Mouse (Mus musculus) CH12.LX (cell line): Measurements from ENCODE around the gene Srf. TPM values are rescaled to one million over a fixed set of nuclear protein-coding genes. Genes with fewer than 3 reads are reported as not detected.
A peak's percentile ranks its signal among the peaks of the same experiment; 100 is the strongest.

Source experiments
- DNase-seq: peaks from one replicate; pipeline ENCODE4 v3.0.0-alpha.2; 2013; ENCODE audit errors: extremely low read depth
- H3K27ac ChIP-seq: 2 replicates; pipeline ENCODE4 v1.5.1; 2012; ENCODE audit warnings: low read depth, mild to moderate bottlenecking, control low read depth, moderate library complexity; ENCODE audit not compliant: insufficient read depth
- H3K27me3 ChIP-seq: replicated peaks from 2 replicates; pipeline ENCODE3; 2012; ENCODE audit warnings: inconsistent platforms
- H3K36me3 ChIP-seq, 2 experiments: replicated peaks in 1 of 2; 2 replicates each; pipeline versions ENCODE3 to v1.6.1; 2012; ENCODE audit warnings: inconsistent platforms in 1 of 2, low read length in 1 of 2, mild to moderate bottlenecking in 1 of 2, mixed read lengths in 1 of 2, moderate library complexity in 1 of 2; ENCODE audit not compliant: control insufficient read depth in 1 of 2, insufficient read depth in 1 of 2
- H3K4me1 ChIP-seq, 2 experiments: 2 replicates each; pipeline ENCODE4 v1.6.1; 2012; ENCODE audit warnings: inconsistent platforms in 1 of 2, moderate library complexity in 1 of 2; ENCODE audit not compliant: insufficient read depth in 2 of 2, control insufficient read depth in 1 of 2
- H3K4me2 ChIP-seq: 2 replicates; pipeline ENCODE4 v1.6.1; 2012; ENCODE audit warnings: low read depth, mild to moderate bottlenecking, control low read depth; ENCODE audit not compliant: poor library complexity, insufficient read depth, severe bottlenecking
- H3K4me3 ChIP-seq, 3 experiments: fragments of 150-350 bp in 1 of 3; sonication (generic) in 1 of 3; replicated peaks in 1 of 3; 2 replicates each; pipeline versions ENCODE3 to v1.5.1; 2011 to 2012; ENCODE audit warnings: low read depth in 2 of 3, low read length in 2 of 3, mild to moderate bottlenecking in 2 of 3, moderate library complexity in 2 of 3, control low read depth in 1 of 3, improper control_type of control experiment in 1 of 3, inconsistent platforms in 1 of 3, mixed read lengths in 1 of 3; ENCODE audit not compliant: poor library complexity in 1 of 3
- H3K79me2 ChIP-seq: replicated peaks from 2 replicates; pipeline ENCODE4 v1.6.1; 2012; ENCODE audit warnings: mild to moderate bottlenecking, moderate library complexity; ENCODE audit not compliant: control insufficient read depth, poor library complexity, insufficient read depth, severe bottlenecking; ENCODE audit errors: extremely low read depth
- H3K9ac ChIP-seq: 2 replicates; pipeline ENCODE4 v1.6.1; 2012; ENCODE audit warnings: low read depth, mild to moderate bottlenecking, control low read depth, moderate library complexity; ENCODE audit not compliant: insufficient read depth
- H3K9me3 ChIP-seq: replicated peaks from 2 replicates; pipeline ENCODE3; 2012; ENCODE audit warnings: low read length, inconsistent platforms, mixed read lengths
- CTCF ChIP-seq, 2 experiments: IDR thresholded peaks in 1 of 2; conservative IDR thresholded peaks in 1 of 2; 2 replicates each; pipeline ENCODE4 v1.5.1; 2011 to 2012; ENCODE audit warnings: low read depth in 2 of 2, low read length in 2 of 2, improper control_type of control experiment in 1 of 2, inconsistent platforms in 1 of 2, mild to moderate bottlenecking in 1 of 2, moderate library complexity in 1 of 2
- GABPA ChIP-seq: IDR thresholded peaks from 2 replicates; pipeline ENCODE4 v1.6.1; 2012; ENCODE audit warnings: low read depth, low read length, improper control_type of control experiment, inconsistent platforms; ENCODE audit not compliant: insufficient replicate concordance
- MEF2A ChIP-seq: IDR thresholded peaks from 2 replicates; pipeline ENCODE4 v1.6.1; 2014; ENCODE audit warnings: low read depth, mild to moderate bottlenecking, inconsistent platforms, low read length, improper control_type of control experiment, borderline replicate concordance
- MYC ChIP-seq: IDR thresholded peaks from 2 replicates; pipeline ENCODE4 v1.6.1; 2011; ENCODE audit warnings: low read depth, mild to moderate bottlenecking, improper control_type of control experiment, low read length
- NRF1 ChIP-seq: IDR thresholded peaks from 2 replicates; pipeline ENCODE4 v1.6.1; 2014; ENCODE audit warnings: low read depth, mild to moderate bottlenecking, inconsistent platforms, low read length, improper control_type of control experiment, moderate library complexity
- RAD21 ChIP-seq: IDR thresholded peaks from 2 replicates; pipeline ENCODE4 v1.6.1; 2011; ENCODE audit warnings: low read depth, mild to moderate bottlenecking, low read length, improper control_type of control experiment, moderate library complexity
- SMC3 ChIP-seq: IDR thresholded peaks from 2 replicates; pipeline ENCODE4 v1.6.1; 2011; ENCODE audit warnings: low read depth, low read length, improper control_type of control experiment
- USF1 ChIP-seq: IDR thresholded peaks from 2 replicates; pipeline ENCODE4 v1.6.1; 2014; ENCODE audit warnings: low read depth, mild to moderate bottlenecking, inconsistent platforms, low read length, improper control_type of control experiment
- ZC3H11A ChIP-seq: IDR thresholded peaks from 2 replicates; pipeline ENCODE4 v1.6.1; 2012; ENCODE audit warnings: low read depth, mild to moderate bottlenecking, inconsistent platforms, low read length, improper control_type of control experiment
- dilution Hi-C: fragments of 300-500 bp; cut with MboI; formaldehyde crosslinking; loops from 2 replicates; pipeline ENCODE4 v1.14.3; 2020; ENCODE audit warnings: low sequenced_read_pairs; ENCODE audit not compliant: extremely low pct_unique_long_range_greater_than_20kb, extremely low pct_ligation_motif_present
- in situ Hi-C: fragments of 300-500 bp; cut with MboI; formaldehyde crosslinking; loops from 3 replicates; pipeline ENCODE4 v1.14.3; 2019; ENCODE audit warnings: low sequenced_read_pairs, low pct_ligation_motif_present, low pct_unique_long_range_greater_than_20kb, mixed read lengths
- polyA plus RNA-seq: library from polyadenylated mRNA; unstranded; fragments of >175 nt; gene quantifications from 2 replicates; pipeline ENCODE4 v1.2.1, GENCODE M21; 2012; ENCODE audit warnings: low read depth; ENCODE audit not compliant: insufficient read length
- total RNA-seq, 2 experiments: library from RNA; depleted of rRNA; stranded (reverse); fragments of 300-350 nt in 1 of 2; fragments of >200 nt in 1 of 2; gene quantifications; 2 replicates each; pipeline ENCODE4 v1.2.3; 2012 to 2014

Gene Srf
- total and polyA plus RNA-seq, 3 experiments: 38.2 to 81.6 (median 54.5) TPM

DNA sequence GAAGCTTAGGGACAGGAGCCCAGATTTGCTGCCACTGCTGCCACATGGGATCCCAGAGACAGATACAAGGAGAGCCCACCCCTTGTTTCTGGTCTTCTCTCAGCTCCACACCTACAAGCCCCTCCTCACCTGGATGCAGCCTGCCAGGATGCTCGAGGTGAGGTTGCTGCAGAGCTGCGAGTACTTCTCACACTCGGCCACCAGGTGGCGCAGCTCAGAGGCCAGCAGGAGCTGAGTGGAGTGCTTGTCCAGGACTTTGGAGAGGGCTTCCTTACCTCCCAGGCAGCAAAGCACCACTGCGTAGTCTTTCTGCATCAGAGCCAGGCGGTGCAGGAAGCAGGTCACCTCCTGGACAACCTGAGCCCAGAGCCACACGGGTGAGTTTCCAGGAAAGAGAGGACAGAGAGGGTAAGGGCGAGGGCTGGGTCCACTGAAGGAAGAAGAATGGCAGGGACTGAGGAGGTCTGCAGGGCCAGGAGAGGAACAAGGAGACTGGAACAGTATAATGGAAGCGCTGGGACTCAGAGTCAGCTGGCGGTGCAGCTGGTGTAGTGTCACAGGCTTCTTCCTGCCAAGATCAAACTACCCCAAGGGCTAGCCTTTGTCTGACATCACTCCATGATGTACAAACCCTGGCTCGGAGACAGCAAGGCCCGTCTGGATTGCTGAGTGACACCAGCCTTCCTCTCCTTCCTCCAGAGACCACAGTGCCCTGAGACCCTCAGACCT, 30.2 kb downstream of the Srf start:
- no peaks in the 10 kb centered on the region for H3K9me3 ChIP-seq
- no peaks in the 10 kb centered on the region for H3K79me2 ChIP-seq
- H3K27ac ChIP-seq: no peak overlapping the region
- no peaks in the 10 kb centered on the region for H3K36me3 ChIP-seq
- no peak overlapping the region for H3K4me3 ChIP-seq
- no peak overlapping the region for H3K4me2 ChIP-seq
- TF ChIP-seq RAD21: peak; percentile 61
- TF ChIP-seq SMC3: peak; percentile 94
- TF ChIP-seq CTCF (conservative IDR thresholded peaks at IDR 0.05 in 1 of 2, IDR thresholded peaks at IDR 0.05 in 1 of 2; ENCODE audit: low read depth in 2 of 2, low read length in 2 of 2): peak; percentile 65 to 89; a peak in 3 of 4 replicates
- no peak for TF ChIP-seq GABPA
- TF ChIP-seq ZC3H11A: 0 out of 2 replicates have a peak, but pooled peaks have one; percentile 10
- in situ Hi-C loops (no loop called here), dilution Hi-C loops (no loop called here)
- peaks cover 2% of the 10 kb centered on the region for H3K27me3 ChIP-seq
- no peak overlapping the region for H3K9ac ChIP-seq
- H3K4me1 ChIP-seq: 0 out of 4 replicates have a peak, but pooled peaks cover 0 to 4% of the 10 kb centered on the region in 2 experiments
- peak; percentile 57 for DNase-seq

DNA sequence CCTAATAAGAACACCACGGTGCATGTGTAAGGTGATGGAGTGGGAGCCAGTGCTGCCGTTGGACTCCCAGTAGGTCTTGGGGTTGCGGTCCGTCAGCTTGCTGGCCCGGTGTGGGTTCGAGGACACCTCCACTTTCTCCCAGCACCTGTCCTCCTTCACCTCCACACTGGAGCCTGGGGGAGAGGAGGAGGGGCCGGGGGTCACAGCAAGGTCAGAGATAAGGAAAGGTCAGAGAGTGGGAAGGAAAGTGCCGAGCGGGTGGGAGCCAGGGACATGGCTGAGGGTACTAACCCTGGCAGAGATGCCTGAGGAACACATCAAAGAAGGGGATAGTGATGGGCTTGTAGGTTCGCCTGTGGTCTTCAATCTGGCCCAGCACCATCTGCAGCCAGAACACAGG, 30.9 kb downstream of the Srf start:
- H3K9ac ChIP-seq: no peak overlapping the region
- H3K4me3 ChIP-seq: no peak overlapping the region
- dilution Hi-C loops (no loop called here), in situ Hi-C loops (no loop called here)
- no peaks in the 10 kb centered on the region for H3K36me3 ChIP-seq
- peaks cover 2% of the 10 kb centered on the region for H3K27me3 ChIP-seq
- H3K79me2 ChIP-seq: no peaks in the 10 kb centered on the region
- H3K4me2 ChIP-seq: no peak overlapping the region
- H3K9me3 ChIP-seq: no peaks in the 10 kb centered on the region
- TF ChIP-seq NRF1 (no peak), USF1 (no peak), MEF2A (no peak)
- no peak overlapping the region for H3K27ac ChIP-seq
- 0 out of 4 replicates have a peak, but pooled peaks cover 0 to 4% of the 10 kb centered on the region in 2 experiments for H3K4me1 ChIP-seq
- no peak for DNase-seq

DNA sequence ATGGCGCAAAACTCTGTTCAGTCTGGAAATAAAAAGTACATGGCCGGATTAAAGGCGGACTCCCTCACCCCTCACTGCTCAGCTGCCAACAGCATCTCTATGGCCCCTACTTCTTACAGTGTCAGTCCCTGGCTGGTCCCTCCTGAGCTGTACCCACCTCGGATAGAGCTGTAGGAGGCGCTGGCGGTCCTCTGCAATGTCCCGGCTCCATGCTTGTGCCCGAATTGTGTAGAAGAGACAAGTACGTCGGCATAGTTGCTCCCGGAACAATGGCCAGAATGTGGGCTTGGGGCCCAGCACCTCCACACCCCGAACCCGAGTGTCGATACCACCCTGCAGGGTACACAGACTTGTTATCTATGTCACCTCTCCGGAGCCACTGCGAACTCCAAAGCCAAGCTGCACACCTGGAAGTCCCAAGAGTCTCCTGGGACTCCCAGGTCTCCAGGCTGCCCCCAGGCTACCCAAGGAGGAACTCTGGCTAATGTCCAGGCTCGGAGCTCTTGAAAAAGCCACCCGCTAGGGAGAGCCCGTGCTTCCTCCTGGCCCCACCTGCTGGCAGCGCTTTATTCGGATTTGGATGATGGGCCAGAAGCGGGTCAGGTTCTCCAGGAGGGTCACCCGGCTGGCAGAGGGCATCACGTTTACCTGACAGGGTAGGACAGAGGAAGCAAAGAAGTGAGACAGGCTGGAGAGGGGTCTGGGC, 33.9 kb downstream of the Srf start:
- 0 out of 4 replicates have a peak, but pooled peaks cover 0 to 4% of the 10 kb centered on the region in 2 experiments for H3K4me1 ChIP-seq
- no peaks in the 10 kb centered on the region for H3K36me3 ChIP-seq
- DNase-seq: no peak
- H3K4me2 ChIP-seq: no peak overlapping the region
- in situ Hi-C loops: no loop called here
- no peak overlapping the region for H3K4me3 ChIP-seq
- H3K27me3 ChIP-seq: peaks cover 6% of the 10 kb centered on the region
- no peaks in the 10 kb centered on the region for H3K79me2 ChIP-seq
- TF ChIP-seq RAD21 (peak; percentile 17), CTCF (conservative IDR thresholded peaks at IDR 0.05 in 1 of 2, IDR thresholded peaks at IDR 0.05 in 1 of 2; ENCODE audit: low read depth in 2 of 2, low read length in 2 of 2) (peak in 1 of 2 experiments; percentile 36; a peak in 2 of 4 replicates), MYC (no peak)
- no peak overlapping the region for H3K9ac ChIP-seq
- H3K27ac ChIP-seq: no peak overlapping the region
- dilution Hi-C loops: no loop called here
- H3K9me3 ChIP-seq: no peaks in the 10 kb centered on the region
